Mouse (Mus musculus): Measurements from ENCODE around the gene Fancc.

DNA sequence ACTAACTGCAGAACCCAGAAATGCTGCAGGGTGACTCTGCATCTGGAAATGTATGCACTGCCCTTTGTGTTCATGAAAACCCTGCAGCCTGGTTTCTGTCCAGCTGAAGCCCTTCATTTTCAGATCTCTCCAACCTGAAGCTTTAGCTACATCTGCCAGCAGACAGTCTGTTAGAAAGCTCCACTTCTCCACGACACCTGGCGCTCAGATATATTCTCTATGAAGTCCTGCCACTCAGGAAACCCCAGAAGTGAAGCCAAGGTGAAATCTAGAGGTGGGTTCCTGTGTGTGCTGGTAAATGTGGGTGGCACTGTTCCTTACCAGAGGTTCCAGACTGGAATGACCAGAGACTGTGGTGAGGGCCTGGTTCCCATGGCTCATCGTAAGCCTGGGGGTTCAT, 235.4 kb downstream of the Fancc start:
- no peak for TF ChIP-seq CTCF (IDR thresholded peaks at IDR 0.05; ENCODE audit: low read depth)
- TF ChIP-seq EP300 (IDR thresholded peaks at IDR 0.05; ENCODE audit: low read depth), result no peak
